Mouse (Mus musculus): ENCODE results near the gene Nrip2. TPM values are rescaled to one million over a fixed set of nuclear protein-coding genes. Genes with fewer than 3 reads are reported as not detected.

Nrip2 gene
- polyA plus RNA-seq, 1 experiment, result 0.51 TPM

GRCm38 (mm10) chr6:128381254-128381653, 17.8 kb upstream of the Nrip2 start:
- Histone ChIP-seq H3K27me3 (ENCODE audit: control insufficient read depth, insufficient read depth, insufficient read length) (no peaks in the 10 kb centered on the region), H3K79me3 (ENCODE audit: low read depth) (no peaks in the 10 kb centered on the region), H3K36me3 (ENCODE audit: control insufficient read depth, insufficient read depth) (no peaks in the 10 kb centered on the region), H3ac (ENCODE audit: control insufficient read depth, insufficient read length, low read depth) (no peak overlapping the region), H3K79me2 (ENCODE audit: control insufficient read depth, insufficient read depth) (no peaks in the 10 kb centered on the region), H3K4me3 (ENCODE audit: insufficient read depth, poor library complexity, severe bottlenecking) (no peak overlapping the region)
- TF ChIP-seq MYOD1 (IDR thresholded peaks at IDR 0.05; ENCODE audit: control insufficient read depth, insufficient read length, low read depth) (no peak), CEBPB (IDR thresholded peaks at IDR 0.05; ENCODE audit: low read depth) (no peak), USF1 (IDR thresholded peaks at IDR 0.05; ENCODE audit: low read depth) (no peak), FOSL1 (IDR thresholded peaks at IDR 0.05; ENCODE audit: insufficient read depth, low read length, poor library complexity, severe bottlenecking) (no peak), MYOG (IDR thresholded peaks at IDR 0.05; ENCODE audit: control insufficient read depth, extremely low read depth, insufficient read length) (no peak), CTCF (IDR thresholded peaks at IDR 0.05; ENCODE audit: control insufficient read depth, insufficient read depth, insufficient read length) (no peak), MAX (IDR thresholded peaks at IDR 0.05) (no peak)

GRCm38 (mm10) chr6:128383752-128384151, 15.3 kb upstream of the Nrip2 start:
- no peaks in the 10 kb centered on the region for H3K27me3 ChIP-seq (ENCODE audit: control insufficient read depth, insufficient read depth, insufficient read length)
- no peak overlapping the region for H3ac ChIP-seq (ENCODE audit: control insufficient read depth, insufficient read length, low read depth)
- no peaks in the 10 kb centered on the region for H3K79me2 ChIP-seq (ENCODE audit: control insufficient read depth, insufficient read depth)
- H3K4me3 ChIP-seq (ENCODE audit: insufficient read depth, poor library complexity, severe bottlenecking), result no peak overlapping the region
- H3K36me3 ChIP-seq (ENCODE audit: control insufficient read depth, insufficient read depth), result no peaks in the 10 kb centered on the region
- no peaks in the 10 kb centered on the region for H3K79me3 ChIP-seq (ENCODE audit: low read depth)
- TF ChIP-seq MYOD1 (IDR thresholded peaks at IDR 0.05; ENCODE audit: control insufficient read depth, insufficient read length, low read depth) (no peak), CTCF (IDR thresholded peaks at IDR 0.05; ENCODE audit: control insufficient read depth, insufficient read depth, insufficient read length) (no peak), MAX (IDR thresholded peaks at IDR 0.05) (no peak), MYOG (IDR thresholded peaks at IDR 0.05; ENCODE audit: control insufficient read depth, extremely low read depth, insufficient read length) (no peak), USF1 (IDR thresholded peaks at IDR 0.05; ENCODE audit: low read depth) (no peak), FOSL1 (IDR thresholded peaks at IDR 0.05; ENCODE audit: insufficient read depth, low read length, poor library complexity, severe bottlenecking) (no peak), CEBPB (IDR thresholded peaks at IDR 0.05; ENCODE audit: low read depth) (no peak)

- no peak overlapping the region for H3ac ChIP-seq (ENCODE audit: control insufficient read depth, insufficient read length, low read depth)
- no peak overlapping the region for H3K4me3 ChIP-seq (ENCODE audit: insufficient read depth, poor library complexity, severe bottlenecking)
- H3K36me3 ChIP-seq (ENCODE audit: control insufficient read depth, insufficient read depth), result no peaks in the 10 kb centered on the region
- H3K79me2 ChIP-seq (ENCODE audit: control insufficient read depth, insufficient read depth), result no peaks in the 10 kb centered on the region
- TF ChIP-seq CTCF (IDR thresholded peaks at IDR 0.05; ENCODE audit: control insufficient read depth, insufficient read depth, insufficient read length), result no peak
- no peak for TF ChIP-seq CEBPB (IDR thresholded peaks at IDR 0.05; ENCODE audit: low read depth)
- TF ChIP-seq MYOD1 (IDR thresholded peaks at IDR 0.05; ENCODE audit: control insufficient read depth, insufficient read length, low read depth), result no peak
- no peak for TF ChIP-seq MAX (IDR thresholded peaks at IDR 0.05)
- no peak for TF ChIP-seq MYOG (IDR thresholded peaks at IDR 0.05; ENCODE audit: control insufficient read depth, extremely low read depth, insufficient read length)
- no peak for TF ChIP-seq USF1 (IDR thresholded peaks at IDR 0.05; ENCODE audit: low read depth)
- TF ChIP-seq FOSL1 (IDR thresholded peaks at IDR 0.05; ENCODE audit: insufficient read depth, low read length, poor library complexity, severe bottlenecking), result no peak
- H3K27me3 ChIP-seq (ENCODE audit: control insufficient read depth, insufficient read depth, insufficient read length), result no peaks in the 10 kb centered on the region
- no peaks in the 10 kb centered on the region for H3K79me3 ChIP-seq (ENCODE audit: low read depth)
Observed at GRCm38 (mm10) chr6:128385026-128385425, 14.1 kb upstream of the Nrip2 start.

- H3K79me3 ChIP-seq (ENCODE audit: low read depth), result no peaks in the 10 kb centered on the region
- no peak overlapping the region for H3K4me3 ChIP-seq (ENCODE audit: insufficient read depth, poor library complexity, severe bottlenecking)
- H3K79me2 ChIP-seq (ENCODE audit: control insufficient read depth, insufficient read depth), result no peaks in the 10 kb centered on the region
- TF ChIP-seq USF1 (IDR thresholded peaks at IDR 0.05; ENCODE audit: low read depth) (no peak), MYOD1 (IDR thresholded peaks at IDR 0.05; ENCODE audit: control insufficient read depth, insufficient read length, low read depth) (no peak), CTCF (IDR thresholded peaks at IDR 0.05; ENCODE audit: control insufficient read depth, insufficient read depth, insufficient read length) (no peak), CEBPB (IDR thresholded peaks at IDR 0.05; ENCODE audit: low read depth) (no peak), MAX (IDR thresholded peaks at IDR 0.05) (no peak), FOSL1 (IDR thresholded peaks at IDR 0.05; ENCODE audit: insufficient read depth, low read length, poor library complexity, severe bottlenecking) (no peak), MYOG (IDR thresholded peaks at IDR 0.05; ENCODE audit: control insufficient read depth, extremely low read depth, insufficient read length) (no peak)
- no peaks in the 10 kb centered on the region for H3K27me3 ChIP-seq (ENCODE audit: control insufficient read depth, insufficient read depth, insufficient read length)
- no peak overlapping the region for H3ac ChIP-seq (ENCODE audit: control insufficient read depth, insufficient read length, low read depth)
- no peaks in the 10 kb centered on the region for H3K36me3 ChIP-seq (ENCODE audit: control insufficient read depth, insufficient read depth)
Observed at GRCm38 (mm10) chr6:128389185-128389584, 9.9 kb upstream of the Nrip2 start.

GRCm38 (mm10) chr6:128390683-128391082, 8.4 kb upstream of the Nrip2 start:
- no peak overlapping the region for H3K4me3 ChIP-seq (ENCODE audit: insufficient read depth, poor library complexity, severe bottlenecking)
- no peak for TF ChIP-seq CTCF (IDR thresholded peaks at IDR 0.05; ENCODE audit: control insufficient read depth, insufficient read depth, insufficient read length)
- no peak for TF ChIP-seq USF1 (IDR thresholded peaks at IDR 0.05; ENCODE audit: low read depth)
- TF ChIP-seq FOSL1 (IDR thresholded peaks at IDR 0.05; ENCODE audit: insufficient read depth, low read length, poor library complexity, severe bottlenecking), result no peak
- no peaks in the 10 kb centered on the region for H3K79me2 ChIP-seq (ENCODE audit: control insufficient read depth, insufficient read depth)

GRCm38 (mm10) chr6:128397574-128398261, 1.4 kb upstream of the Nrip2 start:
- H3ac ChIP-seq (ENCODE audit: control insufficient read depth, insufficient read length, low read depth), result no peak overlapping the region
- H3K79me2 ChIP-seq (ENCODE audit: control insufficient read depth, insufficient read depth), result no peaks in the 10 kb centered on the region
- TF ChIP-seq MAX (IDR thresholded peaks at IDR 0.05), result no peak
- no peak for TF ChIP-seq CTCF (IDR thresholded peaks at IDR 0.05; ENCODE audit: control insufficient read depth, insufficient read depth, insufficient read length)
- no peak for TF ChIP-seq FOSL1 (IDR thresholded peaks at IDR 0.05; ENCODE audit: insufficient read depth, low read length, poor library complexity, severe bottlenecking)
- no peak for TF ChIP-seq MYOG (IDR thresholded peaks at IDR 0.05; ENCODE audit: control insufficient read depth, extremely low read depth, insufficient read length)
- no peak for TF ChIP-seq MYOD1 (IDR thresholded peaks at IDR 0.05; ENCODE audit: control insufficient read depth, insufficient read length, low read depth)
- no peak for TF ChIP-seq CEBPB (IDR thresholded peaks at IDR 0.05; ENCODE audit: low read depth)
- TF ChIP-seq USF1 (IDR thresholded peaks at IDR 0.05; ENCODE audit: low read depth), result no peak
- H3K27me3 ChIP-seq (ENCODE audit: control insufficient read depth, insufficient read depth, insufficient read length), result no peaks in the 10 kb centered on the region
- no peak overlapping the region for H3K4me3 ChIP-seq (ENCODE audit: insufficient read depth, poor library complexity, severe bottlenecking)
- no peaks in the 10 kb centered on the region for H3K79me3 ChIP-seq (ENCODE audit: low read depth)
- H3K36me3 ChIP-seq (ENCODE audit: control insufficient read depth, insufficient read depth), result no peaks in the 10 kb centered on the region

More at GRCm38 (mm10) chr6:128390683-128391082, 8.4 kb upstream of the Nrip2 start:
- Histone ChIP-seq H3ac (ENCODE audit: control insufficient read depth, insufficient read length, low read depth) (no peak overlapping the region), H3K27me3 (ENCODE audit: control insufficient read depth, insufficient read depth, insufficient read length) (no peaks in the 10 kb centered on the region), H3K79me3 (ENCODE audit: low read depth) (no peaks in the 10 kb centered on the region), H3K36me3 (ENCODE audit: control insufficient read depth, insufficient read depth) (no peaks in the 10 kb centered on the region)

Measured in C2C12 (cell line).